Mouse (Mus musculus): Measurements from ENCODE around the gene Nisch. TPM values are rescaled to one million over a fixed set of nuclear protein-coding genes. Genes with fewer than 3 reads are reported as not detected.

The Nisch gene
- total RNA-seq, 2 experiments from 2014 or later, result 257 to 319 TPM

DNA sequence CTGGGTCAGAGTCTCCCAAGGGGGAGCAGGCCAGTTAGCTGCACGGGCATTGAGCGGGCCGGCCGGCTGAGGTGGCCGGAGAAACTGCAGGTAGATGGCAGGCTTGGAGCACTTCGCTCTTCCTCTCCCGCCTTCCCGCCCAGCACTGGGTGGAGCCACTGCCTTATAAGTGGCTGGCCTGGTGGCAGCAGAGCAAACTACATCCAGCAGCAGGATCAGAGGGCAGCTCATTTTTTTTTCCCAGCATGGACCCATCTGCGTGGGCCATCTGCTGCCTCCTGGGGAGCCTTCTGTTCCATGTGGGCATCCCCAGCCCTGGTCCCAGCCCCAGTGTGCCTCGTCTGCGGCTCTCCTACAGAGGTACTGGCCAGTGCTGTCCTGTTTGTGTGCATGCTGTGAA, 920 bp upstream of the Nisch start, which contains the start of gene Sema3g:
Gene Sema3g (plus strand): TSS at position 195 of the 400 bp plus-strand sequence.
- peak in 1 of 2 experiments; percentile 52 for DNase-seq (ENCODE audit: low spot score in 2 of 2)

- DNase-seq (ENCODE audit: low spot score in 2 of 2), result peak; percentile 51 to 61
These were observed 1.4 kb downstream of the Nisch start for GRCm38 (mm10) chr14:31215157-31216002.

GRCm38 (mm10) chr14:31214684-31215083, 2.1 kb downstream of the Nisch start:
- DNase-seq (ENCODE audit: low spot score in 2 of 2), result no peak

DNA sequence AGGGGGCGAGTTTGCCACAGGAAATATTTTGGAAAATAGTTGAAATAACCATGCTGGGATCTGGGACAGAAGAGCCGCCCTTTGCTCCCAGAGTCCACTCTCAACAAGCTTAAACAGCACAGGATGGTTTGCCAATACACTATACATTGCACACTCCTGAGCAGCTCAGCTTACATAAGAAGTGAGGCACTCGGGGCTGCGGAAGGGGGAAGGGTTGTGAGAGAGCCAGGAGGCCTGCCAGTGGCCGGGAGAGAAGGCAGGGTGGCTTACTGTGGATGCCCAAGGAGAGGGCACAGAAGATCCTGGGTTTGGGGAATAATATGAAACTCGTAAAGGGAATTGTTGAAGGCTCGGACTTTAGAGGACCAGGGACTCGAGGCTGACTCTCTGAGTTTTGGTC, 2.9 kb downstream of the Nisch start:
- no peak for DNase-seq (ENCODE audit: low spot score in 2 of 2)

DNA sequence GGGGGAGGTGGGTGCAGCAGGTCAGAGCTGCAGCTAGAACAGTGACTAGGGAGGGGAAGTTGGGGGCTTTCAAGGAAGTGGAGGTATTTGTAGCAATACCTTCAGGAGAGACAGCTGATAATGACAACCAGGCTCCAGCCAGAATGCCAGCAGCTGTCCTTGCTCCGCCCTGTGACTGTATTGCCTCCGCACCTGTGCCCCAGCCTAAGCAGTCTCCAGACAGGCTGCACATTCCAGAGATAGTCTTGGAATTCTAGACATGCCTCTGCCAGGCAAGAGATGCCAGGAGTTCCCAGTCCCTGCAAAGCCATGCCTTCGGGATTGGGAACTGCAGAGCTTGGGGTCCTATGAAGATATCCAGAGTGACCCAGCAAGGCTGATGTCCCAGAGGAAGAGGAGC, 4.2 kb downstream of the Nisch start:
- no peak for DNase-seq (ENCODE audit: low spot score in 2 of 2)

DNA sequence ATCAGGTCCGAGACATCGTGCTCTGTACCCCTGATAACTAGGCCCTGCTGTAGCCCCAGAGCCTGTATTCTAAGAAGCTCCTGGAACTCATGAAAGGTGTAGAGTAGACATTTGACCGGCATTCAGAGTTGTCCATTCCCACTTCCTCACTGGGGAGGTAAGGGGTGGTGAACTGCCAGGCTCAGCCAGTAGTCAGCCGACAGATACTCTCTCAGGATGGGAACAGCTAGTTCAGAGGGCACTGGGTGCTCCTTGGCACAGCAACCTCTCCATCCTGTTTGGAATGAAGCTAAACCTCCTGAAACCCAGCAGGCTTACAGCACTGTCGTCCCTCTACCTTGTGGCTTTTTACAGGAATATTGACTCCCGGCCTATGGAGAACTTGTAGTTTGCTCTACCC, 4.9 kb downstream of the Nisch start:
- no peak for DNase-seq (ENCODE audit: low spot score in 2 of 2)

GRCm38 (mm10) chr14:31209133-31209557, 7.6 kb downstream of the Nisch start:
- DNase-seq (ENCODE audit: low spot score in 2 of 2), result no peak

- no peak for DNase-seq (ENCODE audit: low spot score in 2 of 2)
These were observed 8.7 kb downstream of the Nisch start, which contains the start of gene Tnnc1 for GRCm38 (mm10) chr14:31208084-31208483. Tnnc1 (plus strand) TSS chr14:31208312.

DNA sequence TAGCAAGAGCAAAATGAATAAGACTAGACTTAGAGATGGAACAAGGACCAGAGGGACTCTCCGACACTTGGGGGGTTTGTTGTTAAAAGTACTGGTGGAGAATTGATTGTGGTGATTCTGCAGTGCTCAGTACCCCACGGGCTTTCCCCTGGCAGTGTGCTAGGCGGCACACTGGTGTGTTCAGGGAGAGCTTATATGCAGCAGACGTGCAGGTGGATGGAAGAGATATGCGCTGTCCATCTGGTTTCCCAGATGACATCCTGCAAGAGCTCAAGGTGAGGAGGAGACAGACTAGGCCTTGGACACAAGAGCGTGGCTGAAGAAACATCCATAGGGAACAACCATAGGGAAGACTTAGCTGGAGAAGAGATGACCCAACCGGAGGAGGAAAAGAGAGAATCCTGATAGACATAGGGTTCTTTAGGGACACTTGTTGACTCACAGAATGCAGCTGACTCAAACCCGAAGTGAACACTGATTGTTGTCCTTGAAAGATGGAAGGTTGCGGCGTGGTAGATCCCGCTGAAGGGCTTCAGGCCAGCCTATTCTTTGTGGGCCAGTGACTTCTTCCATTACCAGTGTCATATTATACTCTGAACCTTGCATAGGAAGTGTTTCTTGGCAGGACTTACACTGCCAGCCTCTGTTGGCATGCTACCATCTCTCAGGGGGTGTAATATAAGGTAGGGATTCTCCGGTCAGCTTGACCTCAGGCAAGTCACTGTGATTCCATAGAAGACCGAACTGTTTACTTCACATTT, 9.5 kb downstream of the Nisch start:
- DNase-seq (ENCODE audit: low spot score in 2 of 2), result peak in 1 of 2 experiments; percentile 29

GRCm38 (mm10) chr14:31206472-31206981, 10.2 kb downstream of the Nisch start:
- DNase-seq (ENCODE audit: low spot score in 2 of 2), result peak; percentile 95 to 96

GRCm38 (mm10) chr14:31205562-31206467, 10.9 kb downstream of the Nisch start:
- DNase-seq (ENCODE audit: low spot score in 2 of 2), result peak; percentile 48 to 58

GRCm38 (mm10) chr14:31205244-31205561, 11.5 kb downstream of the Nisch start:
- no peak for DNase-seq (ENCODE audit: low spot score in 2 of 2)

- no peak for DNase-seq (ENCODE audit: low spot score in 2 of 2)
These were observed 11.9 kb downstream of the Nisch start for GRCm38 (mm10) chr14:31204844-31205243.

GRCm38 (mm10) chr14:31200038-31200437, 16.7 kb downstream of the Nisch start:
- no peak for DNase-seq (ENCODE audit: low spot score in 2 of 2)

DNA sequence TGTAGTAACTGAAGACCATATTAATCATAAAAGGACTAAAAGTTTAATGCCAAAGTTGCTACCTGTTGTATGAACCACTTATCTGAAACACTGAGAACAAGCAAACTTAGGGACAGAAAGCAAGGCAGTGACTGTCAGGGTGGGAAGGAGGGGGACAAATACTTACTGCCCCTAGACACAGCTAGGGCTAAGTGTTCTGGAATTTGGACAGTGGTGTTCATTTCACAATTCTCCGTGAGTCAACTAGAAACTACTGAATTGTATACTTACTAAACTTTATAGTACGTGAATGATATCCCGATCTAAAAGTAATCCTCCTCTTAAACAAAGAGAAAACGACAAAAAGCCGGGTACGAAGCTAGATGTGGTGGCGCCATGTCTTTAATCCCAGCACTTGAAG, 17.1 kb downstream of the Nisch start:
- no peak for DNase-seq (ENCODE audit: low spot score in 2 of 2)

DNA sequence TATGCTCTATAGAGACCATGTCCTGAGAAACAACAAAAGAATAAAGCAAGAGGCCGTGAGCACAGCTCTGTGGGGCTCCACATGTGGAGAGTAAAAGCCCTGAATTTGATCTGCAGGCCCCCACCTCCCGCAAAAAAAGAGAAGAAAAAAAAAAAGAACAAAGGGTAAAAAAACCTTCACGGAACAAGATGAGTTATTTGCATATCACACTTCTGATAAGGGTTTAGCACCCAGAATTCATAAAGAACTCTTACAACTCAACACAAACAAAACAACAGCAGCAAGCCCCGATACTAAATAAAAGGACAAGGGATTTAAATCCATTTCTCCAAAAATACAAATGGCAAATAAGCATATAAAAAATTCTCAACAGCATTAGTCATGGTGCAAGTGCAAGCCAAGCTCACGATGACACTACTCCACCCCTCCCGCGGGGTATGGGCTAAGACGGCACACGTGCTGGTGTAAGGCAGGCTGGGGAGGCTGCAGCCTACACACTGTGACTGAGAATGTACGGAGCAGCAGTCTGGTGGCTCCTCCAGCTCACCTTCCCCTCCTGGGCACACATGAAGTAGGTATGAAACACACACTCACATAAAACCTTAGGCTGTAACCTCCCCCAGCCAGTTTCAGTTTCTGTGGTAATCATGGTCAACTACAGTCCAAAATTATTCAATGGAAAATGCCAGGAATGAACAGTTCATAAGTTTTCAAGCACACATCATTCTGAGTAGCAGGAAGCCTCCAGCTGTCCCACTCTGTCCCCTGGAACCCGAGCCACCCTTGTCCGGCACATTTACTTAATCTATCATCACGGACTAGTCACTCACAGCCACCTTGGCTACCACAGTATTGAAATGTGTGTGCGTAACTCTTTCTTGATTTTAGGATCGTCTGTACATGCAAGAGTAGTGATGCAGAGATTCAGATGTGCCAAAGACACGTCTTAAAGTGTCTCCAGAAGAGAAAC, 18.9 kb downstream of the Nisch start:
- peak in 1 of 2 experiments; percentile 52 for DNase-seq (ENCODE audit: low spot score in 2 of 2)

- no peak for DNase-seq (ENCODE audit: low spot score in 2 of 2)
These were observed 20.8 kb downstream of the Nisch start for GRCm38 (mm10) chr14:31195968-31196367.

- no peak for DNase-seq (ENCODE audit: low spot score in 2 of 2)
These were observed 21.2 kb downstream of the Nisch start for GRCm38 (mm10) chr14:31195521-31195920.

DNA sequence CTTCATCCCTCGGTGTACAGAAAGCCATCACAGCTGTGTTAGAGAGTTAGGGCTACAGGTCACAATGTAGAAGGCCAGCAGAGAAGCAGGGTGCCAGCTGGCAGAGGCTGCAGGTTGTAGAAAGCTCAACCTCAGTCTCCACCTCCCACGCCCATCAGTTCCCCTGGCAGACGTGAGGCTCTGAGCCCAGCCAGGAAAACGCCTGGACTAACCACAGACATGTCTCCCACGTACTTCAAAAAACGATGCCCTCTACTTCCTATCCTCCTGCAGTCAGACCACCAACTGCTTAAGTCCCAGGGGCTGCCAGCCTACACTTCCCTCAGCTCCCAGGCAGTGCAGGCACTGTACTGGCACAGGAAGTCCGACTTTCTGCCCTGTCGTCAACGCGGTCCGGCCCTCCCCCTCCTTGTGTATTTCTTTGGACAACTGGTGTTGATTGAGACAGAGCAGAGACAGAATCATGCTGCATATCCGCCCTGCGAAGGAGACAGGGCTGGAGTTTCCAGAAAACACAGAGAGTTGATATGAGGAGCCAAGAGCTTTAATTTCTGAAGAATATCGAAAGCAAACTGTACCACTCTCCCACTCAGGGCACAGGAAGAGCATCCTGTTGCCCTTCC, 21.7 kb downstream of the Nisch start:
- peak; percentile 54 to 60 for DNase-seq (ENCODE audit: low spot score in 2 of 2)
